Mouse (Mus musculus) cerebellum, postnatal 25 days (tissue): Measurements from ENCODE around the gene Trpm8.

ENCODE experiments used
- DNase-seq, 2 experiments: peaks; one replicate each; pipeline ENCODE4 v3.0.0; 2021; ENCODE audit warnings: mixed read lengths in 2 of 2

Gene Trpm8

DNA sequence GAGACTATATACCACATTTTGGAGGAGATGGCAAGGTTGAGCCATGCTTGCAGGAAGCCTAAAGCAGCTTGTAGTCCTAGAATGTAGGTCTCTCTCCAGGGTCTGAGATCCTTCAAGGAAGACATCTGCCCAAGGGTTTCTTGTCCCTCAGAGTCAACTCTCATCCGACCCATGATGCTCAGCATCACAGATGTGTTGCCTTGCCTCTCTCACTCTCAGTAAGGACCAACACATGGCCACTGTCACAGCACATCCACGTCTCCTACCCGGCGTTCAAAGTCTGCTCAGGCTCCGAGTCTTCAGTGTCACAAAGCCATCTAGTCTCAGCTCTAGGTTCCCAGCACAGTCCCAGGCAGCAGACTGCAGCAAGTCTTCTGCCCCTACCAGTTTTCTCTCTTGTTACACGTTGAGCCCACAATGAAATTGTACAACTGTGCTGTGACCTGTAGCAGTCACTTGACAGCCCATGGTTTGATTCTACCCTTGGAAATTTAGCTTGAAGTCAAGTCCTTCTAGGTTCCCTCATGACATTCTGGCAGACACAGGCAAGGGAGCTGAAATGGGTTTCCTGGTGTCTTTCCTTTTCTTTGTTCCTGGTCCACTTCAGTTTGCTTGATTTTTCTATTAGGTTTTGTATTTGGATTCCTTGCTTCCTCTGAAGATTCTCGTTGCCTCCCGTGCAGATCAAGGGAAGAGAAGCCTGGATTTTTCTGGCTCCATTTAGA, 27.0 kb downstream of the Trpm8 start:
- no peak for DNase-seq

DNA sequence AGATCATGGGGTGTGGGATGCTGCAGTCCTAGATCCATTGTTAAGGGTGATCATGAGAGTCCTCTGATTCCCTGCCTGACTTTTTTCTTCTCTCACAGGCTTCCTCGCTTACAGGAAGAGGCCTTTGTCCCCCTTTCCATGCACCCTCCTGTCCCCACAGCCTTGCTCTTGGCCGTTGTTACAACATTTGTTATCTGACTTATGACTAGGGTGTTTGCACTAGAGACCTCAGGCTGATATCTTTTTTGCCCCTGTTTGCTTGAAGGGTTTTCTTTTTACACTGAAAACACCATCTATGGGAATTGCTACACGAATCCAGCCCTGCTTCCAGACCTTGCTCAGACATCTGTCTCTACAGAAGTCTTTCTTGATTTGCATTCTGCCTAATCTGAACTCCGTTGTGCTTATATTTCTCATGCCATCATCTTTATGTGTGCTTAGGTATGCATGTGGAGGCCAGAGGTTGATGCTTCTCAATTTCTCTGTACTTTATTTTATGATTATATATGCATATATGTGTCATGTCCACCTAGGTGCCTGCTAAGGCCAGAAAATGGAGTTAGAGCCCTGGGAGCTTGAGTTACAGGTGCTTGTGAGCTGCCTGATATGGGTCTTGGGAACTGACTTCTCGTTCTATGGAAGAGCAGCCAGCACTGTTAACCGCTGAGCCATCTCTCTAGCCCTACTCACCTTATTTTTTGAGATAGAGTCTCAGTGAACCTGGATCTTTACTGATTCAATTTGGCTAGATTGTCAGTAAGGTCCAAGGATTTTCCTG, 27.7 kb downstream of the Trpm8 start:
- no peak for DNase-seq

DNA sequence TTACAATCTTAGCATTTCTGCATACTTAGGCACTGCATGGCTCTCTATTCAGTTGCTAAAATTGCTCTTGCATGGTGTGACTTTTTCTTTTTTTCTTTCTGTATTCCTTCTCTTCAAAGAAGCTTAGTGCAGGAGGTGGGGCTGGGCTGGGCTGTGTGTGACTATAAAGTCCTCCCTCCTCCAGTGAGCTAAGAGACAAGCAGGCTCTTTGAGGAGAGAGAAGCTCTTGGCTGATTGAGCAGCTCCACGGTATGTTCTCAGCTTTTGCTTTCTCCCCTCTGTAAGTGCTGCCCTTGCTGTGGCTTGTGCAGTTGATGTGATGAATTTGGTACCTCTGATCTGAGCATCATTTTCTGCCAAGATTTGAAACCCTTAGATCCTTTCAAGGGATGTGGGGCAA, 29.1 kb downstream of the Trpm8 start:
- no peak for DNase-seq

DNA sequence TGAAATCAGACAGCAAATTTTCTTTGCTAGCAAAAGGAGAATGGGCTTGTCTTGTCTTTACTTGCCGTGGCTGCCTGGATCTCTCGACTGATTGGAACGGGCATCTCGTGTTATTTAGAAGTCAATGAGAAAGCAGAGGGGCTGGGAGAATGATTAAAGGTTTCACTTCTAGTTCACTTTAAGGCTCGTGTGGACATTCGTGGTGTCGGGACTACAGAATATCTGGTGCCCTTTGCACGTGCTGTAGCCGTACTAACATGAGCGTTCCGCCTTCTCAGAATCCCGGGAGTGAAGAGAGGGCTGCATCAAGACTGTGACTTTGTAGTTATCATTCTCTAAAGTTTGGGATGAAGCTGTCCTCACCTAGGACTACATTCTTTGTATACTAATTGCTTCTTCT, 29.7 kb downstream of the Trpm8 start:
- DNase-seq, result no peak

DNA sequence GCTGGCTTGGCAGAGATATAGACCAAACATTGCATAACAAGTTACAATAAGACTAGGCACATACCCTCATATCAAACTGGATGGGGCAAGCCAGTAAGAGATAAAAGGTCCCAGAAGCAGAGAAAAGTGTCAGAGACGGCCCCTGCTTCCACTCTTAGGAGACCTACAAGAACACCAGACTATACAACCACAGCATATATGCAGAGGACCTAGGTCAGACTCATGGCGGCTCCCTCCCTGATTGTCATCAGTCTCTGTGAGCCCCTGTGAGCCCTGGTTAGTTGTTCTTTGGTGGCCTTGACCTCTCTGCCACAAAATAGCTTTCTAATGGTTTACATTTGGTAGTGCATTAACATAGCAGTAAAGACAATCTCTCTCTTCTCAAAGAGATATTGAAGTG, 31.6 kb downstream of the Trpm8 start:
- no peak for DNase-seq

DNA sequence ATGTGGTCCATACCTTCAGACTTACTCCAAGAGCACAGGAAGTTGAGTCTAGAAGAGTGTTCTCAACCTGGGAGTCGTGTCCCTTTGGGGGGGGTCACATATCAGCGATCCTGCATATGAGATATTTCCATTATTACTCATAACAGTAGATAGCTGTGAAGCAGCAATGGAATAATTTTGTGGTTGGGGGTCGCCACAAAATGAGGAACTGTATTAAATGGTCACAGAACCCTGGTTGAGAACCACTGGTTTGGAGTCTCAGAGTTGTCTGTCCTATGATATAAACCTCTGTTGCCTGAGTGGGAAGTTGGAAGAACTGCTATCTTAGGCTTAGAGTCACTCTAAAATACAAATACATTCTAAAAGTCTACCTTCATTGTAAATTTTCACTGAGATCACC, 32.4 kb downstream of the Trpm8 start:
- no peak for DNase-seq

DNA sequence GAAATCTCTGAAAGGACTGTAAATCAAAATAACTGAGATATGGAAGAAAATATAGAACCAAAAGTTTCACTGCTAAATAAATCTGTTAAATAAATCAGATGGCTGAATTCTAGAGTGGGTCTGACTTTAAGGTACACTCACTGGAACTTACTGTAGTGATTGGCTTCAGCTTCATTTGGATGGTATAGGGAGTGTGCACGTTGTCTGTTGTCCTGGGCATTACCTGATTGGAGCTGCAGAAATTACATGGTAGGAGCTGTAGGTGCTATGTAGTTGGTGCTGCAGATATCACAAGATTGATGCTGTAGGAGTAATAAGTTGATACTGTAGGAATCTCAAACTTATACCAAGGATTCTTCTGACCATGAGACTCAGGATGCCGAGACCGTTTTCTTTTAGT, 32.9 kb downstream of the Trpm8 start:
- no peak for DNase-seq

DNA sequence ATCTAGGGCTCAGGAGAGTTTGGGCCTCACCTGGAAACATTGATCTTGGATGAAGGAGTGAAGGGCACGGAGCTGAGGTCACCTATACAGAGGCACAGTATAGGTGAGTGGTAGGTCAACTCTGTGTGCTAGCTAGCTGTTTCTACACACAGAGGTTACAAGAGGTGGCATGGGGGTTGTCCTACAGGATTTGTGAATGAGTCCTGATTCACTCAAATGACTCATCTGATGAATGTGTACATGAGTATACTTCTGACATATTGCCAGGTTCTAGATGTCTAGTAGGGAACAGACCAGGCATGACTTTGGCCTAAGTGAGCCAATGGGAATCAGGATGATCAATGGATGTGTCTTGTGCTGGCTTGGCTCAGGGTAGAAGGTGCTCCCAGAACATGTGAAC, 39.8 kb downstream of the Trpm8 start:
- DNase-seq, result no peak

DNA sequence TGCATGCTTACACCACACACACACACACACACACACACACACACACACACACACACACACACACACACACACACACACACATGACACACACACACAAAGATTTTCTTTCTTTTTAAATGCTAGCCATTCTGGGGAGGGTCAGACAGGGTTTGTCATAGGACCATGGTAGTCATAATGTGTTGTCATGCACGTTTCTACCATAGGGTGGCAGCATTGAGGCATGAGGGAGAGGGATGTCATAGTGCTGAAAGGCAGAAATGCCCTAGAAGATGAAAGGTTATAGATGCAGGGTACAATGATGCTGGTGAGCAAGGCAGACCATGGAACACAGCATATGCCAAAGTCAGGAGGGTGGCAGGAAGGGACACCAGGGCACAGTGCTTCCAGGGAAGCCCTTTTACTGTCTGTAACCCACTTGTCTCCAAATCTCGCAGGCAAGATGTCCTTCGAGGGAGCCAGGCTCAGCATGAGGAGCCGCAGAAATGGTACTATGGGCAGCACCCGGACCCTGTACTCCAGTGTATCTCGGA, 41.1 kb downstream of the Trpm8 start:
- peak; percentile 74 to 88 for DNase-seq

DNA sequence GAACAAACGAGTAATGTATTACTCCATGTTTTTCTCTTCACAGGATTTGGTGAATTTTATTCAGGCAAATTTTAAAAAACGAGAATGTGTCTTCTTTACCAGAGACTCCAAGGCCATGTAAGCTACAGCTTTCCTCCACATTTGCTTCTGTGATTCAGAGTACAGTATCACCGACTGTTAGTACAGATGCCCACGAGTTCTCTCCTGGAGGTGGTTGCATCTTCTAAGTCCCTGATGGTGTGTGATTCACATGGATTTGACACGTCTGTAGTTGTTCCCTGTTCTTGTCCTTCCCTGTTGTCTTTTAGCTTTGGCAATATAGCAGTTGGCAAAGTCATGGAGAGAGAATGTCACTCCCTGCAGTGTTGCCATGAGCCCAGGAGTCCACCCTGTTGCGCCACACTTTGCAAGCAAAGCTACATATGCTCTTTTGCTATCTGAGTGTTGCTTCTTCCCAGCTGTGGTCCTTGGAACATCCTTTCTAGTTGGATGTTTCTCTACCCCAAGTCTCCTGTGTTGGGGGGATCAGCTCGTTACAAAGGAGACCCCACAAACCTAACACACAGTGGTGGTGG, 43.4 kb downstream of the Trpm8 start:
- DNase-seq, result peak in 1 of 2 experiments; percentile 28

DNA sequence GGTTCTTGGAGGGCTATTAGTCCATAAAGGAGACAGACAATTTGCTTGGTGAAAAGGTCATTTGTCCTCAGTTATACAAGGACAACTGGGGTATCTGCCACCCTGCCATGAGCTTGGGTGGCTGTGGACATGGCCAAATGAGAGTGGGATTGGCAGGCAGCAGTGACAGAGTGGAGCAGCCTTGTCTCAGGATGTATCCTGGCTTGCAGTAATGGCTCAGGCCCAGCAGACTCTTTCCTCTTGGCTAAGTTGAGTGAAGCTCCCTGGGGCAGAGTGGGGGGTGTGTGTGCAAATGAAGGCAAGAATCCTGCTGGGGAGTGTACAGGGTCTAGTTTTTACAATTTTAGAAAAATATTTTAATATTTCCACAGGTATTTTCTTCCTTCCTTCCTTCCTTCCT, 44.7 kb downstream of the Trpm8 start:
- DNase-seq, result peak; percentile 40 to 62

DNA sequence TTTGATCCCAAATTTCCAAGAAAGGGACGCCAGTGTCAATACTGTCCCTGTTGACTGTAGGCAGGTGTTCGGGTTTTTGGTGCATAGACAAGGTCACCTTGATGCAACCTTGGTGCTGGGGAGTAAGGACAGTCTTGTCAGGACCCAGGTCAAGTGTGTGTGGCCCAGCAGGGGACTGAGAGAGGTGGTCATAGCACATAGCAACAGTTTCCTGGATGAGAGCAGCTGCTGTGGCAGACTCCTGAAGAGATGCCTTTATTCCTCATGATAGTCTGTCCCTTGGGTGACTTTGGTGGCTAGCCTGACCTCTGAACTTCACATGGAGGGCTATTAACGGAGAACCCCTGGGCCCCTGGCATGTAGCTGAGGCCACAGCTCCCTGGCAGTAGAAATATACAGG, 45.6 kb downstream of the Trpm8 start:
- DNase-seq, result no peak

DNA sequence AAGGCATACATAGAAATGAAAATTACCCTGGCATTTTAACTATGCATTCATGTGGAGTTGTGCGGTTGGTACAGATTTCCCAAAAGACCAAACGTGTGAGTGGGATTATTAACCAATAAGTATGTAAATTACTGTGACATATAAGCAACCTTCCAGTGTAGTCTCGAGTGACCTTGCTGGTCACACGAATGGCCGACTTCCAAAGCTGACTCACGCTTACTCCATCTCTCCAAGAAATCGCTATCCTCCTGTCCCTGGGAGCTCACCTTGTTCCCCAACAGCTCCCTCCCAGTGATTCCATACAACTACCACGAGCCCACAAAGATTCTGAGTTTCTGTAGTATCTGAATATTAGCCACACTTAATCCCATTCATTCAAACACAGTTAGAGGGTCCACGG, 62.0 kb downstream of the Trpm8 start:
- no peak for DNase-seq

DNA sequence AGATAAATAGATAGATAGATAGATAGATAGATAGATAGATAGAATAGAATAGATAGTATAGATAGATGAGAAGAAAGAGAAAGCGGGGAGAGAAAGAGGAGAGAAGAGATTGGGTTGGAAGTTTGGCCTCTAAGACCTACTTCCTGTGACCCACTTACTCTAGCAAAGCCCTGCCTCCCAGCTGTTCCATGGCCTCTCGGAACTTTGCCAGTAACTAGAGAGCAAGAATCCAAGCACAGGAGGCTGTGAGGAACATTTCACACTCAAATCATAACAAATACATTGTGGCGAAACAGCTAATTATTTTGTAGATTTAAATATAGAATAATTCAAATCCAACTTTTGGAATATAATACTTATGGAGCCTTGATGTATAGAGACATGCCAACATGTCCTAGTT, 65.2 kb downstream of the Trpm8 start:
- no peak for DNase-seq

DNA sequence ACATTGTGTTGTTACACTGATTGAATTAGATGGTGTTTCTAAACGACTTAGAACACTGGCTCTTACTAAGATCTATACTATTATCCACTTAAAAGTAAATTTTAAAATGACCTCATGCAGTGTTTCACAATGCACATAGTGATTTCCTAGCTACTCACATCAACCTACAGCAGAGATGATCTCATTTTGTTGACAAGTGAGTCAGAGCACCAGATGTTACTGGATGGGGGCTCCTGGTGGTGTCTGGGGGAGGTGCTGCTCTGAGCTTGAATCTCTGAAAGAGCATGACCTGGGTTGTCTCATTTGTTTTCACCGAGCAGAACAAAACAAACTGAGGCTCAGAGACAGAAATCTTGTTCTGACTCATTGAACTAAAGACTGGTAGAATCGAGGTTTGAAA, 68.1 kb downstream of the Trpm8 start:
- DNase-seq, result no peak

DNA sequence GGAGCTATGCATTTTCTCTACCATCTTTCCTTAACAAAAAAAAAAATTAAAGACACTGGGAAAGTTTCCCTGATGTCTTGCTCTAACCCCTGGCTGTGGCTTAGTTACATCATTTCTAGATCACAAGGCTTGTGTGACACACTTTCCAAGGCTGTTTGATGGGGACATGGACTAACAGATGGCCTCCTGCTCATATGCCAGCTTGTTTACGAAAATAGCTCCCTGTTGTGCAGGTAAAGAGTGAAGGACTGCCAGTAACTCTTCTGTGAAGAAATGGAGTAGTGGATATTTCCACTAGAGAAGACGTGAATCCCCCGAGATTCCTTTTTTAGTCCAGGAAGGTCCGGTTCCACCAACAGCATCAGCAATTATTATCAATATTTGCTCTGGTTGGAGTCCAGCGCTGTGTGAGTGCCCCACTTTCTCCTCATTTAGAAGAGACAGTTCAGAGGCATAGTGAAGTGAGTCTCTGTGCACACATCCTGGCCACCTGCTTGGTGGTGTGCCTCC, 71.1 kb downstream of the Trpm8 start:
- peak; percentile 67 to 70 for DNase-seq

DNA sequence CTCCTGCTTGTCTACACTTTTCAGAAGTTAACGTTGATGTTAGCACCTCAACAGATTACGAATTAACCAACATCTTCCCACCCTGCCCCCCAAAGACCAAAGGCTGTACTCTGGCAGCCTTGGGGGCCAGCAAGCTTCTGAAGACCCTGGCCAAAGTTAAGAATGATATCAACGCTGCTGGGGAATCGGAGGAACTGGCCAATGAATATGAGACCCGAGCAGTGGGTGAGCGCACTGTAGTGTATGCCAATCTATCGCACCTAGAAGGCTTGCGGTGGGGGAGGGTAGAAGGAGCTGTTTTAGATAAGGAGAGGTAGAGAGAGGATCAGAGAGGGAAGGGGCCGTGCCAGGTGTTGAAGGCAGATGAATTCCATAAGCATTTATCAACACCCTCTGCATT, 73.3 kb downstream of the Trpm8 start:
- peak in 1 of 2 experiments; percentile 7 for DNase-seq

DNA sequence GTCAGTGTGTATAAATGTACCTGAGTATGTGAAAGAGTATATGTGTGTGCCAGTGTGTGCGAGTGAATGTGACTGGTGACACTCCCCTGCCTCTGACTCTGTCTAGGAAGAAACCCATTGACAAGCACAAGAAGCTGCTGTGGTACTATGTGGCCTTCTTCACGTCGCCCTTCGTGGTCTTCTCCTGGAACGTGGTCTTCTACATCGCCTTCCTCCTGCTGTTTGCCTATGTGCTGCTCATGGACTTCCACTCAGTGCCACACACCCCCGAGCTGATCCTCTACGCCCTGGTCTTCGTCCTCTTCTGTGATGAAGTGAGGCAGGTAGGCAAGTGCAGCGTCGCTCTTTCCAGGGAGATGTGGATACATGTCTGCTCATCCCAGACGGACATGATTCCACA, 77.6 kb downstream of the Trpm8 start:
- DNase-seq, result peak in 1 of 2 experiments; percentile 7

DNA sequence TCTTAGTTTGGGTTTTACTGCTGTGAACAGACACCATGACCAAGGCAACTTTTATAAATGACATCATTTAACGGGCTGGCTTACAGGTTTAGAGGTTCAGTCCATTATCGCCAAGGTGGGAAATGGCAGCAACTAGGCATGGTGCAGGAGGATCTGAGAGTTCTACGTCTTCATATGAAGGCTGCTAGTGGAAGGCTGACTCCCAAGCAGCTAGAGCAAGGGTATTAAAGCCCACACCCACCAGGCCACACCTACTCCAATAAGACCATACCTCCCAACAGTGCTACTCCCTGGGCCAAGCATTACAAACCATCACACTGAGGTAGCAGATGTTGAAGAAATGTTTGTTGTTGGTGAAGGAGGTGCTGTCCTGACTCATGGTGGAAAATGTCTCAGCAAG, 78.2 kb downstream of the Trpm8 start:
- DNase-seq, result no peak

DNA sequence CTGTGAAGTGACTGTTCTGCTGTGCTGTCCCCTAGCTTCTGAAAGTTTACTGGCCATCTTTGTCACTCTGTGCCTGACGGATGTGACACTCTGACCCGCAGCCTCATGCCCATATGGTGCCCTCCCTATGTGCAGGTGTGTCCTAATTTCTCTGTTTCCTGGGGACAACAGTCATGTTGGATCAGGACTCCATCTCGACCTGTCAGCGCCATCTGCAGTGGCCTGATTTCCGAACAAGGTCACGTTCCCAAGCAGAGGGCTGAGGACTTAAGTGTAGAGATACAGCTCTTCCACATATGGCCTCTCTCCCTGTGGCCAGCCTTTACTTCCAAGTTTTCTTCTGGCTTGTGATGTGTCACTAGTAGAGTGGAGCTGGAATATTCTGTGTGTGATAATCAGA, 79.2 kb downstream of the Trpm8 start:
- DNase-seq, result peak; percentile 72 to 75

DNA sequence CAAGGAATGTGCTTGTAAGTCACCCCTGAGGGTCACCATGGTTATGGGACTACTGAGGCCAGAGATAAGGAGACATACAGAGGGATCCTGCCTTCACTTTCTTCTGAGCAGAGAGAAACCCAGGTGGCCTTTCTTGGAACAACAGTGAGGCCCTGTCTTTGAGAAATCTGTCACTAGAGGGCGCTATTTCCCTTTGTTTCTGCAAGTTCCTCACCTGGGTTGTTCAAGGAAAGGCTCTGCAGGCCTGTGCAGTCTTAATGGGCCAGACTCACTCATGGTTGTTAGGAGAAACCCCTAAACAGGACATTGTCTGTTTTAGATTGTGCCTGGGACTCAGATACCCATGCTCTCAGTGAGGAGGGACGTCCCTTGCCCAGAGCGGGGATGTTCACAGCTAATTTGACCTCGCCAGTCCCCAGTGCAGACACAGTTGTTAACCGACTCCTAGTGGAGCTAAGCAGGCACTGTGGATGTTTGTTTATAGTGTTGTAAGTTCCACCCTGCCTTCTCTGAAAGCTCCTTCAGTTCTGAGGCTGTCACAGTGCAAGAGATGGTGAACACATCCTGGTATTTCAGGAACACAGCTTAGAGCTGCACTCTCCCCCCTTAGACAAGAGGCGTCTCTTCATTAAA, 80.1 kb downstream of the Trpm8 start:
- DNase-seq, result peak; percentile 77 to 88

DNA sequence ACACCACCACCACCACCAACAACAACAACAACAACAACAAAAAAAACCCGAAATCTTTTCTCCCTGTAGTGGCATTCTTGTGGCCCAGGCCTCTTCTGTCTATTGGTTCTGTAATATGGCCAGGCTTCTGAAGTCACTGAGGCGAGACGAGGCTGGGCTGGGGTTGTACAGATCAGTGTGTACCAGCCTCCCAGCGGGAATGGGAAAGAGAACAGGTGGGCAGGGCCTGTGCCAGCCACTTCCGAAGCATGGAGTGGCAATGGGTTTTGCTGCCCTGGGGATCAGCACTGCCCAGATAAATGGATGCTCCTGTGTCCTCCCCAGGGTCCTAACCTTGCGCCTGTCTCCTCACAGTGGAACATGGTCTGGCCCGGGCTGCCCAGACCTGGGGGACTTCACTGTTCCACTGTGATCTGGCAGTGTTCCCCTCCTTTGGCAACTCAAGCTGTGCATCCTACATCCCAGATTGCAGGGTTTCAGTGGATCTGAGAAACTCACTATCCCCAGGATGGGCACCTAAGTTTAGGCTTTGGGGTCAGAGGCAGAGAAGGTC, 80.7 kb downstream of the Trpm8 start:
- DNase-seq, result peak; percentile 91 to 93

DNA sequence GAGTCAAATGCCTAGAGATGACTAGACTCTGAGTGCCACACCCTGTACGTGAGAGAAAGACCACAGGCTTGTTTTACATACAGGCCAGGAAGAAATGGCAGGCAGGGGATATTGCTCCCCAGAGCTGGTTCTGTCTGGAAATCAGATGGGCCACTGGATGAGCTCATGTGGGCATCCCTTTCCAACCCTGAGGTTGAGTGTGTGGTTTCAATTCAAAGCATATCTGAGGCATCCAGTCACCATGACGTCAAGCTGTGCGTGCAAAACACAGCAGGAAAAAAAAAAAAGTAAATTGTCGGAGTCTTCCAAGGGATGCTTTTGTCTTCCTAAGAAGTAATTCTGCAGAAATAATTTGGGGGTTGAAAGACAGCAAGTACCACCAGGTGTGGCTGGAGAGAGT, 83.6 kb downstream of the Trpm8 start:
- no peak for DNase-seq
